Mouse (Mus musculus) thymus, adult 2 months (tissue): ENCODE results near the gene Slc1a2.

Experiments
- CTCF ChIP-seq: fragments of 200-500 bp; IDR thresholded peaks from 2 replicates; pipeline ENCODE4 v1.5.1; 2012; ENCODE audit warnings: mild to moderate bottlenecking, control low read depth, low read length, moderate library complexity, borderline replicate concordance; ENCODE audit not compliant: control insufficient read depth, poor library complexity, insufficient read depth; ENCODE audit errors: extremely low read depth
- POLR2A ChIP-seq: fragments of 200-500 bp; IDR thresholded peaks from 2 replicates; pipeline ENCODE4 v1.6.1; 2012; ENCODE audit warnings: mild to moderate bottlenecking, low read length, control low read depth, moderate library complexity; ENCODE audit not compliant: control insufficient read depth, poor library complexity, insufficient read depth; ENCODE audit errors: extremely low read depth

- TF ChIP-seq POLR2A (no peak), CTCF (no peak)
Observed at GRCm38 (mm10) chr2:102662911-102663310, 4.5 kb downstream of the Slc1a2 start.
